10 mouse cellular contexts compared by ENCODE assay signal in genomic region chr17:7306278-7307196, GRCm38 (mm10). TPM values are rescaled to one million over a fixed set of nuclear protein-coding genes. Genes with fewer than 3 reads are reported as not detected.
DNase-seq lines count a peak whose midpoint lies in the region; ATAC-seq lines count a peak whose summit lies in the region.
"Not testable (repeated sequence)": the region's sequence is repeated elsewhere in the genome, so short reads cannot be mapped to it uniquely, and the experiment has no call there.
"Had no signal": no experiment of that assay in that cellular context is flagged by ENCODE, and none has a peak within 500 bp of the region (broad histone marks: within the 10 kb centered on the region; RNA-seq: fewer than 3 reads in every experiment).

No protein-coding gene starts in this region.

- DNase-seq in kidney, adult 18-20 months, result peak; percentile 23
- peak; percentile 38 to 58 for DNase-seq in left cerebral cortex, adult 18-20 months (ENCODE audit: low spot score in 2 of 2)
- DNase-seq in lung, postnatal 10 days, result peak; percentile 66

- H3K4me3 ChIP-seq in forebrain, embryonic 13.5 days; heart, embryonic 14.5 days (ENCODE audit: control insufficient read depth in 1 of 2, insufficient read depth in 1 of 2, low read depth in 1 of 2, low read length in 2 of 2): not testable (repeated sequence)

- peak; percentile 57; the same call in 1 of the 2 replicates for ATAC-seq in cerebellum, adult (ENCODE audit: insufficient number of reproducible peaks, low FRiP score, low TSS enrichment)
- ATAC-seq in forebrain, embryonic 13.5 days, result peak; percentile 90
- ATAC-seq in heart, embryonic 14.5 days (ENCODE audit: insufficient number of reproducible peaks, insufficient read depth, low FRiP score, low read depth), result peak; percentile 49; the same call in 1 of the 2 replicates
- peak; percentile 58 for ATAC-seq in neutrophil, adult 5-6 weeks (ENCODE audit: extremely low read depth, insufficient number of reproducible peaks, low FRiP score, poor library complexity, severe bottlenecking)

- H3K27me3 ChIP-seq in forebrain, embryonic 13.5 days; heart, embryonic 14.5 days (ENCODE audit: control insufficient read depth, insufficient read depth, low read length): not testable (repeated sequence)

- H3K9ac ChIP-seq in forebrain, embryonic 13.5 days; heart, embryonic 14.5 days (ENCODE audit: low read length): not testable (repeated sequence)

- 67% methylated on average over 8 of the region's 8 CpGs for WGBS in forebrain, embryonic 13.5 days
- 49% methylated on average over 8 of the region's 8 CpGs for WGBS in heart, embryonic 14.5 days

- H3K4me2 ChIP-seq in forebrain, embryonic 13.5 days; heart, embryonic 14.5 days (ENCODE audit: low read length): not testable (repeated sequence)

- H3K4me1 ChIP-seq in forebrain, embryonic 13.5 days; heart, embryonic 14.5 days (ENCODE audit: control insufficient read depth in 2 of 2, insufficient read depth in 2 of 2, low read length in 2 of 2): not testable (repeated sequence)

- H3K9me3 ChIP-seq in forebrain, embryonic 13.5 days (replicated peaks); heart, embryonic 14.5 days (ENCODE audit: control insufficient read depth, low read length): not testable (repeated sequence)

- not testable (repeated sequence) for H3K36me3 ChIP-seq in forebrain, embryonic 13.5 days (ENCODE audit: poor library complexity, severe bottlenecking); heart, embryonic 14.5 days (ENCODE audit: control insufficient read depth, insufficient read depth, low read length)

- H3K27ac ChIP-seq in forebrain, embryonic 13.5 days; heart, embryonic 14.5 days (replicated peaks in 1 of 2; ENCODE audit: control insufficient read depth in 1 of 2, insufficient read depth in 1 of 2, low read depth in 2 of 2, low read length in 2 of 2): not testable (repeated sequence)

RNA-seq across cellular contexts. Expression of gene Tcp10a, which starts 17.9 kb away (rescaled TPM):
- polyA plus RNA-seq in forebrain, embryonic 13.5 days (2015; fragmentation: Nextera tagmentation; extraction: Ambion mirVana), result not detected in 2 replicates
- 0.14 TPM in 1 of 2 replicates, not detected in the other for polyA plus RNA-seq in heart, embryonic 14.5 days (2014; fragmentation: Nextera tagmentation; extraction: Ambion mirVana)
- total RNA-seq in left cerebral cortex, adult 18-20 months (2021), result under 1 TPM; 0.16 to 0.23 TPM
- not detected in 2 replicates for total RNA-seq in neutrophil, adult 5-6 weeks (2017)
- polyA plus RNA-seq: embryonic facial prominence, embryonic 10.5 days; spleen, adult 2 months had no signal

RNA-seq across cellular contexts. Expression of gene Ttll2, which starts 46.0 kb away (rescaled TPM):
- not detected in 2 replicates for polyA plus RNA-seq in forebrain, embryonic 13.5 days (2015; fragmentation: Nextera tagmentation; extraction: Ambion mirVana)
- not detected in 2 replicates for polyA plus RNA-seq in heart, embryonic 14.5 days (2014; fragmentation: Nextera tagmentation; extraction: Ambion mirVana)
- not detected for total RNA-seq in left cerebral cortex, adult 18-20 months (2021)
- total RNA-seq in neutrophil, adult 5-6 weeks (2017), result not detected in 2 replicates
- total RNA-seq: adrenal gland, adult 18-20 months had no signal
- polyA plus RNA-seq: embryonic facial prominence, embryonic 10.5 days; spleen, adult 2 months had no signal
